Mouse (Mus musculus) monocyte, adult 5-6 weeks (primary cell): ENCODE measurements around the gene Gm10260. TPM values are rescaled to one million over a fixed set of nuclear protein-coding genes. Genes with fewer than 3 reads are reported as not detected.

Experiments used
- ATAC-seq: fragments of 153-309, 156-312 bp; replicated peaks from 2 replicates; pipeline ENCODE4 v1.8.0; 2017; ENCODE audit warnings: mild to moderate bottlenecking; ENCODE audit not compliant: low TSS enrichment, insufficient number of reproducible peaks, severe bottlenecking, poor library complexity, low FRiP score
- total RNA-seq: library from RNA; stranded (forward); fragments of 200-1000, 200-491, 200-594 nt; gene quantifications from 3 replicates; pipeline ENCODE4 v1.2.3, GENCODE M21; 2017

Gene Gm10260
- total RNA-seq, 1 experiment from 2014 or later = 13.1 TPM

- ATAC-seq = no peak
Measured at GRCm38 (mm10) chr13:97774740-97775425, 14.5 kb upstream of the Gm10260 start.

- ATAC-seq = no peak
Measured at GRCm38 (mm10) chr13:97769205-97769604, 8.8 kb upstream of the Gm10260 start.

GRCm38 (mm10) chr13:97768803-97769202, 8.4 kb upstream of the Gm10260 start:
- no peak for ATAC-seq

GRCm38 (mm10) chr13:97768046-97768682, 7.7 kb upstream of the Gm10260 start:
- ATAC-seq = no peak

- ATAC-seq = no peak
Measured at GRCm38 (mm10) chr13:97766600-97766999, 6.2 kb upstream of the Gm10260 start.

- ATAC-seq = no peak
Measured at GRCm38 (mm10) chr13:97765913-97766312, 5.5 kb upstream of the Gm10260 start.

GRCm38 (mm10) chr13:97764067-97764466, 3.6 kb upstream of the Gm10260 start:
- no peak for ATAC-seq

- ATAC-seq = no peak
Measured at GRCm38 (mm10) chr13:97763436-97763835, 3.0 kb upstream of the Gm10260 start.

GRCm38 (mm10) chr13:97762121-97762520, 1.7 kb upstream of the Gm10260 start:
- no peak for ATAC-seq

GRCm38 (mm10) chr13:97757033-97757432, 3.4 kb downstream of the Gm10260 start:
- ATAC-seq = no peak

GRCm38 (mm10) chr13:97756091-97756490, 4.3 kb downstream of the Gm10260 start:
- no peak for ATAC-seq

- ATAC-seq = no peak
Measured at GRCm38 (mm10) chr13:97750851-97751381, 9.5 kb downstream of the Gm10260 start.

GRCm38 (mm10) chr13:97747037-97747860, 13.2 kb downstream of the Gm10260 start:
- no peak for ATAC-seq

GRCm38 (mm10) chr13:97744669-97745068, 15.8 kb downstream of the Gm10260 start:
- no peak for ATAC-seq

- no peak for ATAC-seq
Measured at GRCm38 (mm10) chr13:97744036-97744435, 16.4 kb downstream of the Gm10260 start.

GRCm38 (mm10) chr13:97743229-97743988, 17.0 kb downstream of the Gm10260 start:
- ATAC-seq = no peak

GRCm38 (mm10) chr13:97735931-97736330, 24.5 kb downstream of the Gm10260 start:
- no peak for ATAC-seq

- no peak for ATAC-seq
Measured at GRCm38 (mm10) chr13:97734760-97735159, 25.7 kb downstream of the Gm10260 start.
